Mouse (Mus musculus) heart, postnatal 25 days (tissue): Measurements from ENCODE around the gene Pou2f1. TPM values are rescaled to one million over a fixed set of nuclear protein-coding genes. Genes with fewer than 3 reads are reported as not detected.

ENCODE experiments used
- DNase-seq: peaks from one replicate; pipeline ENCODE4 v3.0.0; 2022; ENCODE audit warnings: low spot score
- intact Hi-C: fragments of 180-260 bp; cut with DNase I; formaldehyde crosslinking; loops from one replicate; pipeline ENCODE4 v1.15.1; 2025
- total RNA-seq, 2 experiments: library from RNA; stranded (reverse); gene quantifications; 2 replicates each; pipeline ENCODE4 v1.2.3; 2021

Pou2f1 gene
- total RNA-seq, 2 experiments from 2014 or later, result 11.8 to 13.0 TPM

GRCm38 (mm10) chr1:165908806-165909205 is 93.7 kb downstream of the Pou2f1 start:
- intact Hi-C loops, result loop anchor here (10.0 kb wide), 1 partner anchor 246 kb away; no protein-coding TSS in a partner anchor
- no peak for DNase-seq

GRCm38 (mm10) chr1:165908153-165908552 is 94.3 kb downstream of the Pou2f1 start:
- intact Hi-C loops, result loop anchor here (10.0 kb wide), 1 partner anchor 247 kb away; no protein-coding TSS in a partner anchor

GRCm38 (mm10) chr1:165903596-165903995 is 98.9 kb downstream of the Pou2f1 start:
- intact Hi-C loops, result loop anchor here (10.0 kb wide), 1 partner anchor 251 kb away; no protein-coding TSS in a partner anchor
- DNase-seq, result no peak

More at GRCm38 (mm10) chr1:165908153-165908552, 94.3 kb downstream of the Pou2f1 start:
- no peak for DNase-seq

DNA sequence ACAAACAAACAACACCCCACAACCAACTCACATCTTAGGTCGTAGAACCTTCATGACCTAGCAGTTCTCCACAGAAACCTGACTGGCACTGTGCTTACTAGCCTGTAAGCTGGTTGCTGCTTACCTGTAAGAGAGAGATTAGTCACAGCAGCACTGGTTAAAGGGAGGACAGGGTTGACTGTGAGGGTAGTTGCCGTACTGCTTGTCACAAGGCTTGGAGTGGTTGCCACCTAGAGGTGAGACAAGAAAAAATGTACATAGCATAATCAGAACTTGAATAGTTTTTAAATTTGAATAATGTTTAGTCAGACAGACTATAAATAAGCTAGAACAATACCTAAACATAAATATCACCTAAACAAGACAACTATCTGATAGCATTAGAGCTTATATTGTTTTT is 110.8 kb downstream of the Pou2f1 start:
- DNase-seq, result no peak
- intact Hi-C loops, result loop anchor here (2.0 kb wide), 1 partner anchor 115 kb away; no protein-coding TSS in a partner anchor

DNA sequence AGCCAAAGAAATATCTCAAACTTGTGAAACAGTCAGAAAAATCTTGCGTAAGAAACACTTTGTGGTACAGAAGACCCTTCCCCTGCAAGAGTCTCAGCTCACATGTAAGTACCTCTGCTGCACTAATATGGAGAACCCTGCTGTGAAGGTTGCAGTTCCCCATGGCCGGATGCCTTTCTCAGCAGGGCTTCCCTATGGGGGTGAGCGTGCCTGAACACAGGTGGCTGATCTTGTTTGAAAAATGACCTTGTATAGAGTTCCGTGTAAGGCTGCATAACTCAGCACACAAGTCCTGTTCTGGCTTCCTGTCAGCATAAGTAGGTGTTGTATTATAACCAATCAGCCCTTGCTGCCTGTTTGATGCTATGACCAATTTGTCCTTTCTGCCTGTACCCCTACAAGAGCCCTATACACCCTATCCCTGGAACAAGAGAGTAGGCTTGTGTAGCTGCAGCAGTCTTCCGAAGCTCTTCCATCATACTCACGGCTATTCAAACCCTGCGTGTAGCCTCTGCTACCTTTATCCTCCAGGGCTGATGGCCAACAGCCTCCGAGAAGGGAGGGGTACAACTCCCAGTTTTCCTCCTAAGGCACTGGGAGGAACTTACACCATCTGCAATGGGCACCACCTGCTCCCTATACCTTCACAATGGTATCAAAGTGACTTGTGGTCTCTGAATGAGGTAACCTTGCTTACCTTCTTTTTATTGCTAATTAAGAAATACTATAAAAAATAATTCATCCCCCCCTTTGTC is 120.2 kb downstream of the Pou2f1 start:
- intact Hi-C loops, result no loop called here
- DNase-seq, result no peak

DNA sequence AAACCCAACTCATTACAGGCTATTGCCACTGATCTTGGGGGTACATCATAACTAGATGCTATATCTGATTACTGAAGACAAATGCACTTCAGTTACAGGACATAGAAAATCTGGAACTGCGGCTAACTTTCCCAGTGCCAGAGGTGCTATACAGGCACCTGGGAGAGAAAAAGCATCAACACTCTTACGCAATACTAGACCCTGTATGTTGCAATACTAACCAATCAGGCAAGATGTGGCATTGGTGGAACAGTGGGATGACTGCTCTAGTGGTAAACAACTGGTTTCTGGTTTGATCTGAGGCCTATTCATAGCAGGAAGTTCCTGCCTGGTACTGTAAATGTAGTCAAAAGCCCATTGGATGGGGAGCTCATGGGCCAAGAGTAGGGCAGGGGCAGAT is 123.7 kb downstream of the Pou2f1 start:
- intact Hi-C loops, result no loop called here

DNA sequence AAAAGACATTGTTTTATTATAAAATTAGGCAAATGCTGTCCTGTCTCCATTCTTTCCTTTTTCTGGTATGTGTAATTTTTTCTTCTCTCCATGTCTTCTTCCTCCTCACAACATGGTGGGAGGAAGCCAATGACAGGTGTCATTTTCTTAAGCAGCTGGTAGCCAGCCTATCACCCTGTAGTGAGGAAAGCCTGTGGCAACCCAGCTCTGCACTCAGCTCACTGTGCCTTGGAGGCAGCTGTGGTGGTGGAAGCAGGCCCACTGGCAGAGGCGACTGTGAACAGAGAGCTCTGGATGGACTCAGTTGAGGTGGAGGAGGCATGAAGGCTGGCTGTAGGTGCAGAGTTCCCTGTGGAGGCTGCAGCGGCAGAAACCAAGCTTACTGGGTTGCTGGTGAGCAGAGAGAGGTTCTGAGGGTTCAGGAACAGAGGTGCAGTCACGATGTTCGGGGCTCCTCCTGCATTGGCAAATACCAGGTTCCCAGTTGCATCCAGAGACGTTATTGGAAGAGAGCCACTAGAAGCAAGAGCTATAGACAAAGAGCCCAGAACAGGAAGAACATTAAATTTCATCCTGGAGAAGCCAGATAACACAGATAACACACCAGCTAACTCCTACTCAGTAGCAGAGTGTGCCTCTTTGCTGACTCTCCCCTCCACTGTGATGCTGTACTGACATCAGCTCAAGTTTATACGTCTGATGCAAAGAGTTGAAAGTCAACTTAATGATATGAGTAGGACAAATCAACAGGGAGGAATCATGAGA is 126.8 kb downstream of the Pou2f1 start:
- no peak for DNase-seq
- intact Hi-C loops, result no loop called here

More for the DNA sequence above, 123.7 kb downstream of the Pou2f1 start:
- DNase-seq, result no peak

- intact Hi-C loops, result no loop called here
These were observed 127.8 kb downstream of the Pou2f1 start for GRCm38 (mm10) chr1:165874645-165875044.

GRCm38 (mm10) chr1:165868659-165869058 is 133.8 kb downstream of the Pou2f1 start:
- intact Hi-C loops, result no loop called here

More at GRCm38 (mm10) chr1:165874645-165875044, 127.8 kb downstream of the Pou2f1 start:
- no peak for DNase-seq

GRCm38 (mm10) chr1:165866630-165867280 is 135.7 kb downstream of the Pou2f1 start:
- intact Hi-C loops, result no loop called here
- DNase-seq, result no peak

More at GRCm38 (mm10) chr1:165868659-165869058, 133.8 kb downstream of the Pou2f1 start:
- no peak for DNase-seq

DNA sequence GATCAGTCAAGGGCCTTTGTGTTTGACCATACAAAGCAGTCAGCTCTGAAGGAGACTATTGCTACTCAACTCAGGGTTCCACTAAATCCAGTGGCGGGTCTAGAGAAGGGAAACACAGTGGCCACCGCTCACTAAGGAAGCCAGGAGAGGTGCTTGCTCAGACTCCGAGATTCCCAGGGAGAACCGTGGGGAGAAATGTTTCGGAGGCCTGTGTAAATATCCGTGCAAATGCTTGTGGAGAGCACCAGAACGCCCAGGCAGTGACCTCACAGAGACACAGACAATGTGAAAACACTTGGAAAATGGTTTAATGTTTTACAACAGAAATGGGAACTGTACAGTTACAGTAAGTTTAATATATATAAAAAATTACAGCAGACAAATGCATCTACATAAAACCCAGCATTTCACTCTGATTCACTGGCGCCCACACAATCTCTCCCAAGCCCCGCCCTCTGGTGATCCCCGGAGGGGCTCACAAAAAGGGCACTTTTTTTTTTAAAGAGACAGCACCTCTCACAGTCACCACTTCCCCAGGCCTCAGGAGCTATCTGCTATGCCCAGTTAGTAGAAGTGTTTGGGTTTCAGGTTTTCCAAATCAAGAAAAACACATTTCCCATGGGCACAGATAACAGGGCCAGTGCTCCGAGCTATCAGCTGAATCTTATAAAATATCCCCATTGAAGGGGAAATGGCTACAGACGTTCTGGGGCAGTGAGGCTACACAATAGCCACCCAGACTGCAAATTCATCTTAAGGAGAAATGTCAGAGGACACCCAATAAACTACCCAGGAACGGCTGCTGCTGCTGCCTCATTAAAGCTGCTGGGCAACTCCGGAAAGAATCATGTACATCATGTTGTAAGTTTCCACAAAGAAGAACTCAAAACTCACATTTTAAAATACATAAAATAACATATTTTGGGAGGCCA is 137.3 kb downstream of the Pou2f1 start:
- no peak for DNase-seq
- intact Hi-C loops, result no loop called here

DNA sequence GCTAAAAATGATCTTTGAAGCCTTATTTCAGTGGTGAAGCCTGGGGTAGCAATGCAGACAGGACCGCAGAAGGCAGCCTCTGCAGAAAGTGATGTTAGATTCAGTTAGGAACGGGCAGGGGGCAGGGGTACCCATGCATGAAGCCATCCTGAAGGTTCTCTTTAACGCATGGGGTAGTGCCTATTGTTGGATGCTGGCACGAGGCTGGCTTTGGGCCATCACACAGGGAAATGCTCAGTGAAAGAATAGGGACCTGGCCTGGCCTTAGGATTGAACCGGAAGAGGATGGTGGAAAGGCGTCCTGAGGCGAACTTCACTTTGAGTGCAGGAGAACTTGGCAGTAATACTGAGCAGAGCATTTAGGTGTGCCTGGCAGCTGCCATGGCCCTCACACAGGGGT is 140.4 kb downstream of the Pou2f1 start:
- intact Hi-C loops, result no loop called here
- no peak for DNase-seq

GRCm38 (mm10) chr1:165861235-165861609 is 141.3 kb downstream of the Pou2f1 start:
- DNase-seq, result no peak

DNA sequence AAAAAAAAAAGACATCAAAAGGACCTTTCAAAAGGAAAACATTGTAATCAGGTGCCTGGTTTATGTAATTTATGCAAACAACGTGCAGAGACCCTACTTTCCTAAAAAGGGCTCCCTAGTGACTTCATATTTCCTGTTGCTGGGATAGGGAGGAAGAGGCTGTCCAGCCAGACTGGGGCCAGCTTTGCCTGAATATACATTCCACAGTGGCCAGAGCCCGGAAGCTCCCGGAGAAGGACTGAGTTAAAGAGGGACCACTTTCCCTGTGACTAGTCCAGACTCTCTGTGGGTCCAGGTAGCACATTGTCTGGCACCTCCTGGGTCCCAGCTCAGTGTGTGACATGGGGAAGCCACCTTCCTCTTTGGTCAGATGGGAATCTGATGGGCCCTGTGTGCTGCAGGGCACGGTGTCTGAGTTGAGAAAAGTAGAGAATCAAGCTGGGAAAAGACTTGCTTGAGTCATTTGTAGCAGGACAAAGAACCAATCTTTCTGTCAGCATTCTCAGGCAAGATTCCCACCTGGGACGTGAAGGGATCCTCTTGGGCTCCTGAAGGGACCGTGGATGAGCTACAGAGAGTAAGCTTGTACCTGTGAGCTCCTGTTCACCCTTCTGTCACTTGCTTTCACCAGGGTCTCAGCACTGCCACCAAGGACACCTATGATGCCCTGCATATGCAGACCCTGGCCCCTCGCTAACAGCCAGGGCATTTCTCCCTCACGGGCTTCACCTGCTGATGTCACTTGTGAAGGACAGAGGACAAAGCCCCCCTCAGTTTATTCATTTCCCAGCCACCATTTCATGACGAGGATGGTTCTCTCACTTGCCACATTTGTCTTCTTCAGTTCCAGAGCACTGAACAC is 141.9 kb downstream of the Pou2f1 start:
- DNase-seq, result no peak

More at GRCm38 (mm10) chr1:165861235-165861609, 141.3 kb downstream of the Pou2f1 start:
- intact Hi-C loops, result no loop called here

DNA sequence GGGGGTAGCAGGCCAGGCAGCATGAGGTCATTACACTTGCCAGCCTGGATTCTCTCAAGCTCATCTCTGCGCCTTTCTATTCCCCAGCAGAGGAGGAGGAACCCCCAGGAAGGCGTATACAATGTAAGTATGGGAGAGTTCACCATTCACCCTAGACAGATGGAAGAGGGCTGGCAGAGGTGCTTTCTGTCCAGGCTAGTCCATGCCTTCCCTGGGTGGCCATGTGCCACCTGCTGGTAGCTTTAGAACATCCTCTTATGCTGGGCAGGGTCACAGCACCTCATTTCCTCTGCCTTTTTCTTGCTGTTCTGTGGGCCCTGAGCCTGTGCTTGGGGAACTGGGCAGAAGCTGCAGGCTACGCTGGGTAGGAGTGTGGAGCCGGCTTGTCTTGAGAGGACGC is 144.1 kb downstream of the Pou2f1 start:
- DNase-seq, result no peak

More for the DNA sequence above, 141.9 kb downstream of the Pou2f1 start:
- intact Hi-C loops, result no loop called here

GRCm38 (mm10) chr1:165857279-165857678 is 145.2 kb downstream of the Pou2f1 start:
- no peak for DNase-seq
- intact Hi-C loops, result no loop called here

More for the DNA sequence above, 144.1 kb downstream of the Pou2f1 start:
- intact Hi-C loops, result no loop called here

- intact Hi-C loops, result loop anchor here (2.0 kb wide), 1 partner anchor 111 kb away; no protein-coding TSS in a partner anchor
- DNase-seq, result no peak
These were observed 146.5 kb downstream of the Pou2f1 start for GRCm38 (mm10) chr1:165855759-165856545.
